Mouse (Mus musculus) heart, adult 8-10 months (tissue): ENCODE measurements around the gene Tmem131. TPM values are rescaled to one million over a fixed set of nuclear protein-coding genes. Genes with fewer than 3 reads are reported as not detected.
"Not testable (repeated sequence)": the region's sequence is repeated elsewhere in the genome, so short reads cannot be mapped to it uniquely, and the experiment has no call there.

ENCODE experiments used
- DNase-seq: peaks from one replicate; pipeline ENCODE4 v3.0.0; 2022; ENCODE audit warnings: low spot score
- total RNA-seq, 4 experiments: library from RNA; stranded (reverse); gene quantifications; 2 replicates each; pipeline ENCODE4 v1.2.4; 2022

Gene Tmem131
- total RNA-seq, 4 experiments from 2014 or later = 23.0 to 31.0 (median 28.3) TPM

GRCm38 (mm10) chr1:36835593-36835992, 107.9 kb downstream of the Tmem131 start:
- no peak for DNase-seq

- DNase-seq = no peak
These were observed 109.4 kb downstream of the Tmem131 start for GRCm38 (mm10) chr1:36834090-36834489.

GRCm38 (mm10) chr1:36830913-36831866, 112.3 kb downstream of the Tmem131 start:
- DNase-seq = no peak

- no peak for DNase-seq
These were observed 119.1 kb downstream of the Tmem131 start for GRCm38 (mm10) chr1:36824356-36824755.

- not testable (repeated sequence) for DNase-seq
These were observed 121.5 kb downstream of the Tmem131 start for GRCm38 (mm10) chr1:36821918-36822317.

GRCm38 (mm10) chr1:36815166-36815565, 128.3 kb downstream of the Tmem131 start:
- no peak for DNase-seq

- DNase-seq = no peak
These were observed 129.1 kb downstream of the Tmem131 start for GRCm38 (mm10) chr1:36814271-36814903.

GRCm38 (mm10) chr1:36813415-36813814, 130.1 kb downstream of the Tmem131 start:
- DNase-seq = no peak

GRCm38 (mm10) chr1:36811806-36812205, 131.7 kb downstream of the Tmem131 start:
- DNase-seq = no peak

- no peak for DNase-seq
These were observed 135.5 kb downstream of the Tmem131 start for GRCm38 (mm10) chr1:36807782-36808565.

GRCm38 (mm10) chr1:36807086-36807485, 136.4 kb downstream of the Tmem131 start:
- no peak for DNase-seq

GRCm38 (mm10) chr1:36806181-36806905, 137.1 kb downstream of the Tmem131 start:
- DNase-seq = no peak

GRCm38 (mm10) chr1:36804833-36805232, 138.6 kb downstream of the Tmem131 start:
- no peak for DNase-seq

- no peak for DNase-seq
These were observed 139.2 kb downstream of the Tmem131 start for GRCm38 (mm10) chr1:36804259-36804658.

- DNase-seq = no peak
These were observed 143.0 kb downstream of the Tmem131 start for GRCm38 (mm10) chr1:36800379-36801011.

- DNase-seq = no peak
These were observed 146.0 kb downstream of the Tmem131 start for GRCm38 (mm10) chr1:36797481-36797880.

GRCm38 (mm10) chr1:36796711-36797110, 146.8 kb downstream of the Tmem131 start:
- DNase-seq = no peak

- DNase-seq = no peak
These were observed 154.1 kb downstream of the Tmem131 start for GRCm38 (mm10) chr1:36789416-36789815.

- DNase-seq = no peak
These were observed 157.1 kb downstream of the Tmem131 start for GRCm38 (mm10) chr1:36786377-36786776.

GRCm38 (mm10) chr1:36785238-36785641, 158.2 kb downstream of the Tmem131 start:
- DNase-seq = no peak
